Mouse (Mus musculus) ES-Bruce4 (cell line): ENCODE measurements around the gene Gm9821.

ENCODE experiments used
- CTCF ChIP-seq: IDR thresholded peaks from one replicate; pipeline ENCODE4 v1.8.1; 2011; ENCODE audit warnings: low read depth, low read length
- POLR2A ChIP-seq: IDR thresholded peaks from one replicate; pipeline ENCODE4 v1.8.1; 2011; ENCODE audit warnings: low read length; ENCODE audit not compliant: insufficient read depth

- TF ChIP-seq CTCF: no peak
- TF ChIP-seq POLR2A: no peak
Measured at GRCm38 (mm10) chr2:91947397-91948150, 2.1 kb downstream of the Gm9821 start.
